Mouse (Mus musculus): ENCODE measurements at regions not wholly inside any gene's neighbourhood (a gene's known extent, or its start where the extent isn't known, plus 50 kb on each side); places are given as distances from the start of the nearest gene placed in this dataset.

- POLR2A ChIA-PET = no interaction called here
- in situ Hi-C loops (cut with MboI; ENCODE audit: low pct_unique_long_range_greater_than_20kb) = no loop called here
- CTCF ChIA-PET = no interaction called here
- H3K27me3 ChIP-seq = peaks cover 16% of the 10 kb centered on the region
- DNase-seq (ENCODE audit: low read depth, low spot score) = no peak
- TF ChIP-seq CTCF (IDR thresholded peaks at IDR 0.05) = no peak
- ATAC-seq = no peak
These were observed 50.6 kb upstream of the Grik3 start for GRCm38 (mm10) chr4:125439856-125440255.

- CTCF ChIA-PET = no interaction called here
- in situ Hi-C loops (cut with MboI; ENCODE audit: low pct_unique_long_range_greater_than_20kb) = no loop called here
- peaks cover 16% of the 10 kb centered on the region for H3K27me3 ChIP-seq
These were observed 53.2 kb upstream of the Grik3 start for GRCm38 (mm10) chr4:125437161-125437822.

GRCm38 (mm10) chr4:125433511-125433910 is 57.0 kb upstream of the Grik3 start:
- no peak for TF ChIP-seq CTCF (IDR thresholded peaks at IDR 0.05)
- DNase-seq (ENCODE audit: low read depth, low spot score) (no peak), ATAC-seq (no peak)
- H3K27me3 ChIP-seq = no peaks in the 10 kb centered on the region
- in situ Hi-C loops (cut with MboI; ENCODE audit: low pct_unique_long_range_greater_than_20kb) = no loop called here
- POLR2A ChIA-PET = no interaction called here
- CTCF ChIA-PET = no interaction called here

More at GRCm38 (mm10) chr4:125437161-125437822, 53.2 kb upstream of the Grik3 start:
- DNase-seq (ENCODE audit: low read depth, low spot score) (no peak), ATAC-seq (no peak)
- POLR2A ChIA-PET = no interaction called here
- no peak for TF ChIP-seq CTCF (IDR thresholded peaks at IDR 0.05)

GRCm38 (mm10) chr4:125431648-125432047 is 58.9 kb upstream of the Grik3 start:
- ATAC-seq (no peak), DNase-seq (ENCODE audit: low read depth, low spot score) (no peak)
- no peak for TF ChIP-seq CTCF (IDR thresholded peaks at IDR 0.05)
- CTCF ChIA-PET = no interaction called here
- no peaks in the 10 kb centered on the region for H3K27me3 ChIP-seq
- POLR2A ChIA-PET = no interaction called here
- in situ Hi-C loops (cut with MboI; ENCODE audit: low pct_unique_long_range_greater_than_20kb) = no loop called here

GRCm38 (mm10) chr4:125430845-125431244 is 59.7 kb upstream of the Grik3 start:
- ChIA-PET POLR2A (no interaction called here), CTCF (no interaction called here)
- no peaks in the 10 kb centered on the region for H3K27me3 ChIP-seq
- ATAC-seq (no peak), DNase-seq (ENCODE audit: low read depth, low spot score) (no peak)
- no peak for TF ChIP-seq CTCF (IDR thresholded peaks at IDR 0.05)
- in situ Hi-C loops (cut with MboI; ENCODE audit: low pct_unique_long_range_greater_than_20kb) = no loop called here

- ChIA-PET CTCF (no interaction called here), POLR2A (no interaction called here)
- in situ Hi-C loops (cut with MboI; ENCODE audit: low pct_unique_long_range_greater_than_20kb) = no loop called here
- DNase-seq (ENCODE audit: low read depth, low spot score) = no peak
- H3K27me3 ChIP-seq = no peaks in the 10 kb centered on the region
- TF ChIP-seq CTCF (IDR thresholded peaks at IDR 0.05) = no peak
- no peak for ATAC-seq
These were observed 61.8 kb upstream of the Grik3 start for GRCm38 (mm10) chr4:125428736-125429135.

GRCm38 (mm10) chr4:125420561-125421241 is 69.8 kb upstream of the Grik3 start:
- POLR2A ChIA-PET = no interaction called here
- ATAC-seq = no peak
- in situ Hi-C loops (cut with MboI; ENCODE audit: low pct_unique_long_range_greater_than_20kb) = no loop called here
- H3K27me3 ChIP-seq = peaks cover 8% of the 10 kb centered on the region
- CTCF ChIA-PET = no interaction called here
- no peak for TF ChIP-seq CTCF (IDR thresholded peaks at IDR 0.05)
- no peak for DNase-seq (ENCODE audit: low read depth, low spot score)

GRCm38 (mm10) chr4:125419491-125420255 is 70.8 kb upstream of the Grik3 start:
- CTCF ChIA-PET = no interaction called here

GRCm38 (mm10) chr4:125415308-125415707 is 75.2 kb upstream of the Grik3 start:
- peaks cover 8% of the 10 kb centered on the region for H3K27me3 ChIP-seq
- no peak for TF ChIP-seq CTCF (IDR thresholded peaks at IDR 0.05)
- ChIA-PET CTCF (no interaction called here), POLR2A (no interaction called here)
- DNase-seq (ENCODE audit: low read depth, low spot score) (no peak), ATAC-seq (no peak)
- in situ Hi-C loops (cut with MboI; ENCODE audit: low pct_unique_long_range_greater_than_20kb) = no loop called here

More at GRCm38 (mm10) chr4:125419491-125420255, 70.8 kb upstream of the Grik3 start:
- DNase-seq (ENCODE audit: low read depth, low spot score) = no peak
- ATAC-seq = no peak
- POLR2A ChIA-PET = no interaction called here
- in situ Hi-C loops (cut with MboI; ENCODE audit: low pct_unique_long_range_greater_than_20kb) = no loop called here
- peaks cover 8% of the 10 kb centered on the region for H3K27me3 ChIP-seq
- no peak for TF ChIP-seq CTCF (IDR thresholded peaks at IDR 0.05)

- peaks cover 8% of the 10 kb centered on the region for H3K27me3 ChIP-seq
- TF ChIP-seq CTCF (IDR thresholded peaks at IDR 0.05) = no peak
- CTCF ChIA-PET = no interaction called here
- POLR2A ChIA-PET = no interaction called here
- in situ Hi-C loops (cut with MboI; ENCODE audit: low pct_unique_long_range_greater_than_20kb) = no loop called here
- ATAC-seq = no peak
- DNase-seq (ENCODE audit: low read depth, low spot score) = no peak
These were observed 76.4 kb upstream of the Grik3 start for GRCm38 (mm10) chr4:125413833-125414719.

Measured in Patski (cell line).